Comparison of ENCODE assay signal across 30 mouse cellular contexts in genomic region chr17:86897486-86898165, GRCm38 (mm10). TPM values are rescaled to one million over a fixed set of nuclear protein-coding genes. Genes with fewer than 3 reads are reported as not detected.
DNase-seq lines count a peak whose midpoint lies in the region; ATAC-seq lines count a peak whose summit lies in the region.
"Had no signal": no experiment of that assay in that cellular context is flagged by ENCODE, and none has a peak within 500 bp of the region (broad histone marks: within the 10 kb centered on the region; RNA-seq: fewer than 3 reads in every experiment).

No protein-coding gene starts in this region.

- no peak overlapping the region for H3K4me2 ChIP-seq in heart, embryonic 12.5 days
- H3K4me2 ChIP-seq: embryonic facial prominence, embryonic 13.5 days; forebrain, embryonic 12.5 days; forebrain, embryonic 15.5 days; heart, embryonic 13.5 days; hindbrain, embryonic 14.5 days had no signal

- no peak overlapping the region for H3K27ac ChIP-seq in heart, embryonic 12.5 days (ENCODE audit: poor library complexity, severe bottlenecking)
- no peak overlapping the region for H3K27ac ChIP-seq in limb, embryonic 10.5 days
- H3K27ac ChIP-seq: embryonic facial prominence, embryonic 13.5 days; forebrain, embryonic 12.5 days; forebrain, embryonic 15.5 days; heart, adult 2 months; heart, embryonic 13.5 days; hindbrain, embryonic 14.5 days; hindbrain, postnatal 0 days had no signal

- no peaks in the 10 kb centered on the region for H3K27me3 ChIP-seq in heart, embryonic 12.5 days (replicated peaks)
- no peaks in the 10 kb centered on the region for H3K27me3 ChIP-seq in limb, embryonic 10.5 days (ENCODE audit: low read depth, poor library complexity, severe bottlenecking)
- H3K27me3 ChIP-seq: embryonic facial prominence, embryonic 13.5 days; forebrain, embryonic 12.5 days; forebrain, embryonic 15.5 days; heart, embryonic 13.5 days had no signal

- WGBS in heart, embryonic 12.5 days: 90% methylated on average over 6 of the region's 6 CpGs
- 91% methylated on average over 6 of the region's 6 CpGs for WGBS in limb, embryonic 10.5 days

- H3K4me1 ChIP-seq in heart, embryonic 12.5 days (replicated peaks): no peaks in the 10 kb centered on the region
- no peaks in the 10 kb centered on the region for H3K4me1 ChIP-seq in limb, embryonic 10.5 days
- H3K4me1 ChIP-seq: embryonic facial prominence, embryonic 13.5 days; heart, embryonic 13.5 days had no signal

- no peaks in the 10 kb centered on the region for H3K9me3 ChIP-seq in heart, embryonic 12.5 days (replicated peaks)
- H3K9me3 ChIP-seq in limb, embryonic 10.5 days (replicated peaks): no peaks in the 10 kb centered on the region
- H3K9me3 ChIP-seq: embryonic facial prominence, embryonic 13.5 days; forebrain, embryonic 12.5 days; forebrain, embryonic 15.5 days; heart, embryonic 13.5 days had no signal

- no peak overlapping the region for H3K9ac ChIP-seq in heart, embryonic 12.5 days
- H3K9ac ChIP-seq: embryonic facial prominence, embryonic 13.5 days; forebrain, embryonic 12.5 days; forebrain, embryonic 15.5 days; heart, embryonic 13.5 days; hindbrain, embryonic 14.5 days had no signal

- no peak overlapping the region for H3K4me3 ChIP-seq in heart, embryonic 12.5 days
- no peak overlapping the region for H3K4me3 ChIP-seq in limb, embryonic 10.5 days
- H3K4me3 ChIP-seq: embryonic facial prominence, embryonic 13.5 days; forebrain, embryonic 12.5 days; forebrain, embryonic 15.5 days; heart, adult 2 months; heart, embryonic 13.5 days had no signal

- peak; percentile 73 to 81 for DNase-seq in cerebellum, postnatal 10 days
- DNase-seq in cerebellum, adult 18-20 months: no peak
- peak; percentile 36 for DNase-seq in heart, adult 11 months
- peak; percentile 14 for DNase-seq in left cerebral cortex, postnatal 4 days
- DNase-seq in left cerebral cortex, adult 18-20 months (ENCODE audit: low spot score in 2 of 2): no peak
- peak; percentile 4 for DNase-seq in limb, embryonic 10.5 days (ENCODE audit: low spot score)
- no peak for DNase-seq in kidney, postnatal 25 days
- DNase-seq: adrenal gland, adult 8-10 months; adrenal gland, postnatal 25 days; cerebellum, adult 2 months; cerebellum, adult 9-11 months; gastrocnemius, postnatal 25 days; heart, adult 2 months; heart, postnatal 14 days; heart, postnatal 4 days; kidney, adult 11 months had no signal

- no peak for ATAC-seq in heart, embryonic 12.5 days (ENCODE audit: insufficient number of reproducible peaks, low FRiP score)
- ATAC-seq: activated CD4-positive, CD25-positive, alpha-beta regulatory T cell, adult 4 months; forebrain, embryonic 15.5 days; hindbrain, postnatal 0 days; inflammation-experienced regulatory T-cells, adult 6 months had no signal

- intact Hi-C loops in left cerebral cortex, postnatal 4 days (cut with DNase I): loop anchor here (10.0 kb wide), 1 partner anchor 363 kb away; no protein-coding TSS in a partner anchor

- no peaks in the 10 kb centered on the region for H3K36me3 ChIP-seq in heart, embryonic 12.5 days
- H3K36me3 ChIP-seq in limb, embryonic 10.5 days: no peaks in the 10 kb centered on the region
- H3K36me3 ChIP-seq: embryonic facial prominence, embryonic 13.5 days; forebrain, embryonic 12.5 days; forebrain, embryonic 15.5 days; heart, embryonic 13.5 days had no signal

RNA-seq across cellular contexts. Expression of gene Tmem247, which starts 19.5 kb away (rescaled TPM):
- not detected in 2 replicates for polyA plus RNA-seq in heart, embryonic 12.5 days (2016; fragmentation: Nextera tagmentation; extraction: Ambion mirVana)
- not detected for total RNA-seq in left cerebral cortex, postnatal 4 days (2021)
- not detected for total RNA-seq in left cerebral cortex, adult 18-20 months (2021)
- not detected in 2 replicates for polyA plus RNA-seq in limb, embryonic 10.5 days (2016; fragmentation: Nextera tagmentation; extraction: Ambion mirVana)
- total RNA-seq: adrenal gland, adult 8-10 months; adrenal gland, postnatal 25 days; common myeloid progenitor, adult 5-6 weeks; ES-E14; gastrocnemius, adult 8-10 months; gastrocnemius, postnatal 25 days; heart, adult 2 months; heart, postnatal 14 days; heart, postnatal 4 days; hindbrain, postnatal 0 days had no signal
- polyA plus RNA-seq: activated CD4-positive, CD25-positive, alpha-beta regulatory T cell, adult 4 months; cerebellum, adult 2 months; embryonic facial prominence, embryonic 13.5 days; forebrain, embryonic 12.5 days; forebrain, embryonic 15.5 days; heart, adult 2 months; heart, embryonic 13.5 days; heart, embryonic 16.5 days; hindbrain, embryonic 11.5 days; hindbrain, embryonic 14.5 days; hindbrain, postnatal 0 days; inflammation-experienced regulatory T-cells, adult 6 months had no signal

RNA-seq across cellular contexts. Expression of gene Atp6v1e2, which starts 50.1 kb away (rescaled TPM):
- not detected in 2 replicates for polyA plus RNA-seq in heart, embryonic 12.5 days (2016; fragmentation: Nextera tagmentation; extraction: Ambion mirVana)
- not detected for total RNA-seq in left cerebral cortex, postnatal 4 days (2021)
- total RNA-seq in left cerebral cortex, adult 18-20 months (2021): not detected
- not detected in 2 replicates for polyA plus RNA-seq in limb, embryonic 10.5 days (2016; fragmentation: Nextera tagmentation; extraction: Ambion mirVana)
- total RNA-seq: adrenal gland, adult 8-10 months; adrenal gland, postnatal 25 days; common myeloid progenitor, adult 5-6 weeks; ES-E14; gastrocnemius, adult 8-10 months; gastrocnemius, postnatal 25 days; heart, adult 2 months; heart, postnatal 14 days; heart, postnatal 4 days; hindbrain, postnatal 0 days had no signal
- polyA plus RNA-seq: activated CD4-positive, CD25-positive, alpha-beta regulatory T cell, adult 4 months; cerebellum, adult 2 months; embryonic facial prominence, embryonic 13.5 days; forebrain, embryonic 12.5 days; forebrain, embryonic 15.5 days; heart, adult 2 months; heart, embryonic 13.5 days; heart, embryonic 16.5 days; hindbrain, embryonic 11.5 days; hindbrain, embryonic 14.5 days; inflammation-experienced regulatory T-cells, adult 6 months had no signal

Comparison
In these comparisons a context has a peak if more than half of its experiments do, and no peak if none do; other contexts are left out.
1. DNase-seq: peak in cerebellum, postnatal 10 days (2 of 2), heart, adult 11 months (single experiment), left cerebral cortex, postnatal 4 days (single experiment) and limb, embryonic 10.5 days (single experiment); none in cerebellum, adult 18-20 months (0 of 2), left cerebral cortex, adult 18-20 months (0 of 2) and kidney, postnatal 25 days (0 of 2).